Mouse (Mus musculus) ovary, adult 18-20 months (tissue): ENCODE data around the gene Rnf103.
"Not testable (repeated sequence)": the region's sequence is repeated elsewhere in the genome, so short reads cannot be mapped to it uniquely, and the experiment has no call there.

Source experiments
- DNase-seq: peaks from one replicate; pipeline ENCODE4 v3.0.0; 2022; ENCODE audit warnings: low spot score, mixed read lengths

The Rnf103 gene

GRCm38 (mm10) chr6:71493675-71494340 is at the start of gene Rnf103:
Gene Rnf103, plus strand, starts transcription at chr6:71493894.
- DNase-seq = peak; percentile 89

- DNase-seq = no peak
Measured at GRCm38 (mm10) chr6:71444756-71445155, 48.9 kb upstream of the Rnf103 start.

GRCm38 (mm10) chr6:71445560-71445959 is 48.1 kb upstream of the Rnf103 start:
- no peak for DNase-seq

- DNase-seq = no peak
Measured at GRCm38 (mm10) chr6:71452792-71453191, 40.9 kb upstream of the Rnf103 start.

- not testable (repeated sequence) for DNase-seq
Measured at GRCm38 (mm10) chr6:71453983-71454739, 39.5 kb upstream of the Rnf103 start.

GRCm38 (mm10) chr6:71457956-71458608 is 35.6 kb upstream of the Rnf103 start:
- DNase-seq = no peak

- DNase-seq = no peak
Measured at GRCm38 (mm10) chr6:71465146-71465545, 28.5 kb upstream of the Rnf103 start.

- no peak for DNase-seq
Measured at GRCm38 (mm10) chr6:71467766-71468165, 25.9 kb upstream of the Rnf103 start.

- DNase-seq = peak; percentile 71
Measured at GRCm38 (mm10) chr6:71469291-71469690, 24.4 kb upstream of the Rnf103 start.

GRCm38 (mm10) chr6:71471830-71472520 is 21.7 kb upstream of the Rnf103 start:
- DNase-seq = no peak

GRCm38 (mm10) chr6:71472786-71473185 is 20.9 kb upstream of the Rnf103 start:
- DNase-seq = no peak

GRCm38 (mm10) chr6:71475604-71476003 is 18.1 kb upstream of the Rnf103 start:
- DNase-seq = no peak

- DNase-seq = no peak
Measured at GRCm38 (mm10) chr6:71476783-71477182, 16.9 kb upstream of the Rnf103 start.

GRCm38 (mm10) chr6:71478816-71479568 is 14.7 kb upstream of the Rnf103 start:
- DNase-seq = not testable (repeated sequence)

GRCm38 (mm10) chr6:71479588-71479987 is 14.1 kb upstream of the Rnf103 start:
- not testable (repeated sequence) for DNase-seq

- DNase-seq = no peak
Measured at GRCm38 (mm10) chr6:71480136-71480535, 13.6 kb upstream of the Rnf103 start.

GRCm38 (mm10) chr6:71481136-71481535 is 12.6 kb upstream of the Rnf103 start:
- no peak for DNase-seq

- DNase-seq = peak; percentile 34
Measured at GRCm38 (mm10) chr6:71485246-71485645, 8.4 kb upstream of the Rnf103 start.

GRCm38 (mm10) chr6:71486226-71486625 is 7.5 kb upstream of the Rnf103 start:
- DNase-seq = no peak

GRCm38 (mm10) chr6:71486867-71487266 is 6.8 kb upstream of the Rnf103 start:
- no peak for DNase-seq

- DNase-seq = no peak
Measured at GRCm38 (mm10) chr6:71487966-71488365, 5.7 kb upstream of the Rnf103 start.

- no peak for DNase-seq
Measured at GRCm38 (mm10) chr6:71492136-71492535, 1.6 kb upstream of the Rnf103 start.
